Mouse (Mus musculus): Measurements from ENCODE around the gene H60b.

DNA sequence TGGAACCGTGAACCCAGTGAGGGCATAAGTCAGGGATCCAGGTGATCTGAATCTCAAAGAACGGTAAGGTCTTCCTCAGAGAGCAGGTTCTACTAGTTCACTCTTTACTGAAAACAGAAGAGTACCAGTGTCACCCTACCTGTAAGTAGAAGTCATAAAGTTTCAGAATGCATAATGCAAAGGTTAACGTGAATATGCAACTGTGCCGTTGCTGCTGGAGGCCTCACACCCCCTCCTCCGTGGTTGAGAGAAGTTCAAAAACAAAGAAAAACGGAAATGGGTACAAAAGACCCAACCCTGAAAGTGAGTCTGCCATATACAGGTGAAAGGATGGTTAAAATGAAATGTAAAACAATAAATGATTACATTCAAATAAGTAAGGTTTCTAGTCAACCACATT lies 145.3 kb downstream of the H60b start:
- no peak for TF ChIP-seq CTCF (IDR thresholded peaks at IDR 0.05; ENCODE audit: low read depth)
- TF ChIP-seq EP300 (IDR thresholded peaks at IDR 0.05; ENCODE audit: low read depth), result no peak

Data from liver, postnatal 0 days (tissue).